Mouse (Mus musculus) G1E (cell line): ENCODE data around the gene Fmo1.

Source experiments
- CTCF ChIP-seq: IDR thresholded peaks from 2 replicates; pipeline ENCODE4 v1.5.1; 2012; ENCODE audit warnings: low read depth, low read length, inconsistent platforms, mixed read lengths
- GATA2 ChIP-seq: IDR thresholded peaks from 2 replicates; pipeline ENCODE4 v1.6.1; 2012; ENCODE audit warnings: low read depth, low read length, inconsistent platforms, borderline replicate concordance
- POLR2AphosphoS5 ChIP-seq: IDR thresholded peaks from 2 replicates; pipeline ENCODE4 v1.6.1; 2012; ENCODE audit warnings: low read depth, low read length, inconsistent platforms; ENCODE audit not compliant: insufficient replicate concordance
- TAL1 ChIP-seq: conservative IDR thresholded peaks from 2 replicates; pipeline ENCODE4 v1.6.1; 2012; ENCODE audit warnings: low read depth, low read length, inconsistent platforms, mixed read lengths

- TF ChIP-seq CTCF (no peak), TAL1 (no peak), GATA2 (no peak), POLR2AphosphoS5 (no peak)
Measured at GRCm38 (mm10) chr1:162859996-162860605, 6.3 kb downstream of the Fmo1 start.
